Mouse (Mus musculus) G1E (cell line): Measurements from ENCODE around the gene Timm29. TPM values are rescaled to one million over a fixed set of nuclear protein-coding genes. Genes with fewer than 3 reads are reported as not detected.

Experiments
- ATAC-seq: 2 replicates; pipeline ENCODE4 v1.8.0; 2016; ENCODE audit warnings: mild to moderate bottlenecking; ENCODE audit not compliant: insufficient number of reproducible peaks, poor library complexity, low FRiP score, severe bottlenecking; ENCODE audit errors: extremely low read depth
- DNase-seq: peaks from one replicate; pipeline ENCODE4 v3.0.0; 2012; ENCODE audit warnings: low spot score
- H3K27me3 ChIP-seq: 2 replicates; pipeline ENCODE4 v1.6.1; 2012; ENCODE audit warnings: mild to moderate bottlenecking, low read length, inconsistent platforms; ENCODE audit not compliant: insufficient read depth
- H3K36me3 ChIP-seq: replicated peaks from 2 replicates; pipeline ENCODE3; 2012; ENCODE audit warnings: mild to moderate bottlenecking, inconsistent platforms
- H3K4me1 ChIP-seq: 2 replicates; pipeline ENCODE4 v1.6.1; 2012; ENCODE audit warnings: low read depth, low read length, inconsistent platforms, mixed read lengths; ENCODE audit not compliant: insufficient read depth
- H3K4me3 ChIP-seq: 2 replicates; pipeline ENCODE4 v1.5.1; 2012; ENCODE audit warnings: low read depth, mild to moderate bottlenecking, inconsistent platforms, low read length, moderate library complexity, mixed read lengths
- H3K9me3 ChIP-seq: replicated peaks from 2 replicates; pipeline ENCODE4 v1.6.1; 2012; ENCODE audit warnings: inconsistent platforms
- CTCF ChIP-seq: IDR thresholded peaks from 2 replicates; pipeline ENCODE4 v1.5.1; 2012; ENCODE audit warnings: low read depth, low read length, inconsistent platforms, mixed read lengths
- GATA1 ChIP-seq: IDR thresholded peaks from 2 replicates; pipeline ENCODE4 v1.6.1; 2012; ENCODE audit warnings: borderline replicate concordance, low read length, inconsistent platforms, mixed read lengths
- GATA2 ChIP-seq: IDR thresholded peaks from 2 replicates; pipeline ENCODE4 v1.6.1; 2012; ENCODE audit warnings: low read depth, low read length, inconsistent platforms, borderline replicate concordance
- POLR2AphosphoS5 ChIP-seq: IDR thresholded peaks from 2 replicates; pipeline ENCODE4 v1.6.1; 2012; ENCODE audit warnings: low read depth, low read length, inconsistent platforms; ENCODE audit not compliant: insufficient replicate concordance
- TAL1 ChIP-seq: conservative IDR thresholded peaks from 2 replicates; pipeline ENCODE4 v1.6.1; 2012; ENCODE audit warnings: low read depth, low read length, inconsistent platforms, mixed read lengths
- polyA plus RNA-seq: library from polyadenylated mRNA; stranded (reverse); fragments of >175 nt; gene quantifications from 2 replicates; pipeline ENCODE4 v1.2.3, GENCODE M21; 2012
- total RNA-seq, 2 experiments: library from RNA; stranded (forward) in 1 of 2; stranded (reverse) in 1 of 2; fragments of 200-1000 nt in 1 of 2; fragments of >200 nt in 1 of 2; fragmentation: Nextera tagmentation in 1 of 2; gene quantifications; 2 replicates each; pipeline ENCODE4 v1.2.3; 2014 to 2017

Gene Timm29
- total and polyA plus RNA-seq, 3 experiments, result 18.3 to 35.9 (median 25.5) TPM

DNA sequence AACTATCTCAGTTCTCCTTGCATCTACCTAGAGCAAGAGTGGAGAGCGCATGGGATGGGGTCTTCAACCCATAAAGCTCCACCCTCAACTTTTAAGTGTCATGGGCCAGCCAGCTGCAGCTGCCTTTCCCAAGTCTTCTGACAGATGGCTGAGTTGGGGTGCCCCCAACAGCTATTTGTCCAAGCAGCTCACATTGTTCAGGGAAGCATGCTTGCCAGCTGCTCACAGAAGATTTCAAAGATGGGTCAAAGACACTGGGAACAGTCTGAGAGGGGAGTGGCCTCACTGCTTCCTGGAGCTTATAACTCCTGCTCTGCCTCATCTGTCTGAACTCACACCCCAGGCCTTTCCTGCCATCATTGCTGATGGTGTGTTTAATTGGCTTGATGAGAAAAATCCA is 16.2 kb upstream of the Timm29 start:
- DNase-seq (no peak), ATAC-seq (no peak)
- no peak overlapping the region for H3K4me3 ChIP-seq
- no peak for TF ChIP-seq GATA1
- TF ChIP-seq CTCF, result no peak
- TF ChIP-seq GATA2, result no peak
- TF ChIP-seq TAL1, result no peak
- TF ChIP-seq POLR2AphosphoS5, result no peak
- H3K27me3 ChIP-seq, result no peaks in the 10 kb centered on the region
- H3K4me1 ChIP-seq, result no peaks in the 10 kb centered on the region; the same call in 1 of the 2 replicates
- no peaks in the 10 kb centered on the region for H3K9me3 ChIP-seq
- H3K36me3 ChIP-seq, result peaks cover 98% of the 10 kb centered on the region

DNA sequence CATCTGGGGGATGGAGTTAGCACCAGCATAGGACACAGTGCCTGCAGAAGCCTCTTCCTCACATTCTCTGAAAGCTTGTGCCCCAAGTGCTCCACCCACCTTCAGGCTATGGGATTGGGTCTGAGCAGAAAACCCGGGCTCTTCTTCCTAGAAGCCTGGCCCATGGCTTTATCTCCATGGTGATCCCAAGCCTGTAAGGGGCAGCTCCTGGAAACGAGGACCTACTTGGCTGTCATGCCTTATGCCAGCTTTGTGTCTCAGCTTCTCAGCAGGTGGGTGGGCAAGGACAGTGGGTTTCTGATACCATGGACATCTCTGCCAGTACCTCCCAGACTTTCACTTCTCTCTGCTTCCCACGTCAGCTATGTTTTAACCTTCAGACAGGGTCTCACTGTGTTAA is 14.3 kb upstream of the Timm29 start:
- DNase-seq (no peak), ATAC-seq (no peak)
- TF ChIP-seq GATA2 (no peak), POLR2AphosphoS5 (no peak), GATA1 (no peak), CTCF (no peak)
- peaks cover 98% of the 10 kb centered on the region for H3K36me3 ChIP-seq
- no peaks in the 10 kb centered on the region for H3K27me3 ChIP-seq
- no peak overlapping the region for H3K4me3 ChIP-seq
- H3K4me1 ChIP-seq, result no peaks in the 10 kb centered on the region; the same call in 1 of the 2 replicates
- H3K9me3 ChIP-seq, result no peaks in the 10 kb centered on the region

DNA sequence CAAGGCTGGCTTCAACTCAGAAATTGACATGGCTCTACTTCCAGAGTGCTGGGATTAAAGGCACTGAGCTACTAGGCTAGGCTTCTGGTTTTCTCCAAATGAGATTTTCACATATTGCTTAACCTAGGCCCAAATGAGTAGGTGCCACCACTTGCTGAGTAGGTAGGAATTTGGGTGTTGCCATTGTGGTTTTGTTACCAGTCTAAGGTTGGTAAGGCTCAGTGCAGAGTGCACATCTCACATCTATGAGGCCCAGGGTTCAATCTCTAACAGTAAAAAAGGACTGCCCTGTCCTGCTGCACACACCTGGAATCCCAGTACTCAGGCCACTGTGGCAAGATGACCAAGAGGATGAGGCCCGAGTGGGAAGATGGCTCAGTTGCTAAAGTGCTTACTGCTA is 7.1 kb upstream of the Timm29 start:
- ATAC-seq (no peak), DNase-seq (no peak)
- H3K36me3 ChIP-seq, result peaks cover 97% of the 10 kb centered on the region
- H3K27me3 ChIP-seq, result no peaks in the 10 kb centered on the region
- no peaks in the 10 kb centered on the region for H3K9me3 ChIP-seq
- peaks cover 14% of the 10 kb centered on the region; the same call in 1 of the 2 replicates for H3K4me1 ChIP-seq
- no peak overlapping the region for H3K4me3 ChIP-seq
- TF ChIP-seq POLR2AphosphoS5, result no peak
- TF ChIP-seq GATA2, result no peak
- no peak for TF ChIP-seq TAL1
- no peak for TF ChIP-seq GATA1
- TF ChIP-seq CTCF, result no peak

DNA sequence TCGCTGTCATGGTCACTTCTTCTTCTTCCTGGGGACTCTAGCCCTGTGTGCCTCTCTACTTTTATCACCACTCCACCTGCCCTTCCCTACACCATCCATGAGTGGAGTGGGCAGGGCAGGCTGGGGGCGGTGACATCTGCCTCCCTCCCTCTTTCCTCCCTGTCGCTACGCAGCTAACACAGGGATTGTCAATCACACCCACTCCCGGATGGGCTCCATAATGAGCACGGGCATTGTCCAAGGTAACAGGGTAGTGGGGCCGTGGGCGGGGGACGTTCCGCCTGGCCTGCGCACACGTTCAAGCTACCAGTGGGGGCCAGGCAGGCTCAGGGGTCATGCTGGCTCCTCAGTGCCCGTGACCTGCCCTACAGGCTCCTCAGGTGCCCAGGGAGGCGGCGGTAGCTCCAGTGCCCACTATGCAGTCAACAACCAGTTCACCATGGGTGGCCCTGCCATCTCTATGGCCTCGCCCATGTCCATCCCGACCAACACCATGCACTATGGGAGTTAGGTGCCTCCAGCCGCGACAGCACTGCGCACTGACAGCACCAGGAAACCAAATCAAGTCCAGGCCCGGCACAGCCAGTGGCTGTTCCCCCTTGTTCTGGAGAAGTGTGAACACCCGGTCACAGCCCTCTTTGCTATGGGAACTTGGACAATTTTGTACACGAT is 4.7 kb upstream of the Timm29 start:
- H3K27me3 ChIP-seq, result no peaks in the 10 kb centered on the region
- ATAC-seq, result no peak
- peaks cover 90% of the 10 kb centered on the region for H3K36me3 ChIP-seq
- H3K4me1 ChIP-seq, result peaks cover 33% of the 10 kb centered on the region
- TF ChIP-seq TAL1, result no peak
- no peak for TF ChIP-seq POLR2AphosphoS5
- TF ChIP-seq CTCF, result no peak
- no peak for TF ChIP-seq GATA1
- no peak for TF ChIP-seq GATA2
- no peak for DNase-seq
- no peaks in the 10 kb centered on the region for H3K9me3 ChIP-seq
- H3K4me3 ChIP-seq, result no peak overlapping the region

DNA sequence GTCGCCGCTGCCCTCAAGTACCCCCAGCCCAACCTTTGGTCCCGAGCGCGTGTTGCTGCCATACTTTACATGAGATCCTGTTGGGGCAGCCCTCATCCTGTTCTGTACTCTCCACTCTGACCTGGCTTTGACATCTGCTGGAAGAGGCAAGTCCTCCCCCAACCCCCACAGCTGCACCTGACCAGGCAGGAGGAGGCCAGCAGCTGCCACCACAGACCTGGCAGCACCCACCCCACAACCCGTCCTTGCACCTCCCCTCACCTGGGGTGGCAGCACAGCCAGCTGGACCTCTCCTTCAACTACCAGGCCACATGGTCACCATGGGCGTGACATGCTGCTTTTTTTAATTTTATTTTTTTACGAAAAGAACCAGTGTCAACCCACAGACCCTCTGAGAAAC is 4.2 kb upstream of the Timm29 start:
- DNase-seq (no peak), ATAC-seq (no peak)
- no peaks in the 10 kb centered on the region for H3K9me3 ChIP-seq
- peaks cover 36% of the 10 kb centered on the region for H3K4me1 ChIP-seq
- H3K4me3 ChIP-seq, result no peak overlapping the region
- TF ChIP-seq CTCF (no peak), GATA2 (no peak)
- H3K27me3 ChIP-seq, result no peaks in the 10 kb centered on the region
- peaks cover 86% of the 10 kb centered on the region for H3K36me3 ChIP-seq

DNA sequence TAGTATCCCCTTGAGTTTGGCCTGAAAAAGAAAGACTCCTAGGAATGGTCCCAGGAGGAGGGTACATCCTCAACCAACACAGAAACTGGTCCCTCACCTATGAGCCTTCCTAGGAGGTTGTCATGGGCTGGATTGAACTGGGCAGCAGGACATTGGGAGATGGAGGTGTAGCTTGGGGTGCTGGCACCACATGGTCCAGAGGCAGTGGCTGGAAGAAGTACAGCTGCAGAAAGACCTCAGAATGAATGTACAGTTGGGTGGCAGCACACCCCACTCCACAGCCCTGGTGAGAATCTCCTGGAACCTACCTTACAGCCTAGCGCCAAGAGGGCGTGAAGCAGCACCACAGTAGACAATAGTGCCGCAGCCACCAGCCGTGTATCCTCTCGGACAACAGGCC is 3.0 kb upstream of the Timm29 start:
- no peak for TF ChIP-seq POLR2AphosphoS5
- ATAC-seq (no peak), DNase-seq (no peak)
- Histone ChIP-seq H3K36me3 (peaks cover 87% of the 10 kb centered on the region), H3K27me3 (no peaks in the 10 kb centered on the region), H3K4me1 (peaks cover 48% of the 10 kb centered on the region), H3K9me3 (no peaks in the 10 kb centered on the region), H3K4me3 (no peak overlapping the region)
